Comparison of ENCODE assay signal across 8 mouse cellular contexts in the genomic region with DNA sequence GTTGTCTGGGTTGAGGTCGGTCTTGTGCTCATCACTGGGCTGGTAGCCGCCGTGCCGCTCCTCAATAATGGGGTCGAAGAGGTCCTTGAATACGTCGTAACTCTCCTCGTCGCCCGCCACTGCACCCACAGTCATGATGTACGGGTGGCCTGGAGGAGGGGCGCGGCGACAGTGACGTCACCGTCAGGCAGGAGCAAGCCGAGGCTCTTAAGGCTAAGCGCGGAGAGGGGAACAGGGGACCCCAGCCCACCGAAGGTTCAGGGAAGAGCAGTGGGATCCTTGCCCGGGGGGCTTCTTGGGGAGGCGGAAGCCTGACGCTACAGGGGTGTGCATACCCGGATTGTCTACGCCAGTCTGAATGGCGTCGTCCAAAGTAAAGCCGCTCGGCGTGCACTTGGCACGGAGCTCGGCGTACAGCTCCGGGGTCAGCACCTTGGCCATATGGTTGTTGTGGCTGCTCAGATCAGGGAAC. TPM values are rescaled to one million over a fixed set of nuclear protein-coding genes. Genes with fewer than 3 reads are reported as not detected.
DNase-seq lines count a peak whose midpoint lies in the region; ATAC-seq and TF ChIP-seq lines count a peak whose summit lies in the region.

No protein-coding gene starts in this region.

- DNase-seq in left cerebral cortex, adult 18-20 months (ENCODE audit: low spot score in 2 of 2): peak; percentile 81 to 82
- no peak for DNase-seq in left cerebral cortex, adult 11 months (ENCODE audit: low spot score)
- peak; percentile 87 to 89 for DNase-seq in cerebellum, postnatal 14 days
- peak; percentile 77 to 80 for DNase-seq in heart, adult 2 months
- DNase-seq in liver, embryonic 13.5 days: no peak
- DNase-seq in natural killer cell, adult 2 months (ENCODE audit: low spot score in 2 of 2): peak; percentile 36 to 43
- peak; percentile 64 to 70 for DNase-seq in thymus, postnatal 36 days

- peak overlapping the region; percentile 92 for H3K4me2 ChIP-seq in kidney, embryonic 14.5 days (replicated peaks; ENCODE audit: low read depth, low read length)
- peak overlapping the region; percentile 69 for H3K4me2 ChIP-seq in liver, embryonic 13.5 days

- peaks cover 12% of the 10 kb centered on the region for H3K4me1 ChIP-seq in heart, adult 2 months (ENCODE audit: control insufficient read depth, insufficient read depth, low read length)
- H3K4me1 ChIP-seq in kidney, embryonic 14.5 days (ENCODE audit: control insufficient read depth, insufficient read depth, low read length): peaks cover 28% of the 10 kb centered on the region
- peaks cover 55% of the 10 kb centered on the region for H3K4me1 ChIP-seq in liver, embryonic 13.5 days (replicated peaks)

- TF ChIP-seq CTCF in heart, adult 2 months (IDR thresholded peaks at IDR 0.05): no peak

- intact Hi-C loops in heart, adult 2 months (cut with DNase I): no loop called here

- peak overlapping the region; percentile 99 for H3K27ac ChIP-seq in heart, adult 2 months
- H3K27ac ChIP-seq in kidney, embryonic 14.5 days (ENCODE audit: low read depth, low read length): no peak overlapping the region
- H3K27ac ChIP-seq in liver, embryonic 13.5 days: no peak overlapping the region

- peak overlapping the region; percentile 67 for H3K4me3 ChIP-seq in heart, adult 2 months
- peak overlapping the region; percentile 60 for H3K4me3 ChIP-seq in kidney, embryonic 14.5 days (ENCODE audit: low read length)
- H3K4me3 ChIP-seq in liver, embryonic 13.5 days (replicated peaks): peak overlapping the region; percentile 54

- H3K79me2 ChIP-seq in heart, adult 2 months (replicated peaks; ENCODE audit: control insufficient read depth, insufficient read depth, low read length): no peaks in the 10 kb centered on the region

- no peak for TF ChIP-seq POLR2A in heart, adult 2 months (IDR thresholded peaks at IDR 0.05; ENCODE audit: insufficient read depth, low read depth, low read length)

- H3K36me3 ChIP-seq in heart, adult 2 months (ENCODE audit: control insufficient read depth, insufficient read depth, low read length): no peaks in the 10 kb centered on the region
- no peaks in the 10 kb centered on the region for H3K36me3 ChIP-seq in kidney, embryonic 14.5 days (ENCODE audit: control insufficient read depth, insufficient read depth, low read length)
- no peaks in the 10 kb centered on the region for H3K36me3 ChIP-seq in liver, embryonic 13.5 days

- H3K9ac ChIP-seq in heart, adult 2 months (ENCODE audit: low read depth, low read length): peak overlapping the region; percentile 79
- H3K9ac ChIP-seq in kidney, embryonic 14.5 days (ENCODE audit: low read depth, low read length): peak overlapping the region; percentile 54
- peak overlapping the region; percentile 41 for H3K9ac ChIP-seq in liver, embryonic 13.5 days

- no peaks in the 10 kb centered on the region for H3K9me3 ChIP-seq in kidney, embryonic 14.5 days (ENCODE audit: control insufficient read depth, low read length)
- H3K9me3 ChIP-seq in liver, embryonic 13.5 days (replicated peaks): no peaks in the 10 kb centered on the region

- ATAC-seq in kidney, embryonic 14.5 days (ENCODE audit: low FRiP score, low TSS enrichment): peak; percentile 22; the same call in 1 of the 2 replicates
- ATAC-seq in liver, embryonic 13.5 days (ENCODE audit: low read depth): no peak

- no peak for TF ChIP-seq EP300 in heart, adult 2 months (IDR thresholded peaks at IDR 0.05; ENCODE audit: insufficient read depth, low read depth, low read length)

- no peaks in the 10 kb centered on the region for H3K27me3 ChIP-seq in heart, adult 2 months (ENCODE audit: control insufficient read depth, insufficient read depth, low read length)
- peaks cover 42% of the 10 kb centered on the region for H3K27me3 ChIP-seq in kidney, embryonic 14.5 days (ENCODE audit: control insufficient read depth, insufficient read depth, low read length)
- H3K27me3 ChIP-seq in liver, embryonic 13.5 days: peaks cover 75% of the 10 kb centered on the region

- under 1% methylated on average over 34 of the region's 34 CpGs for WGBS in heart, adult 2 months
- WGBS in kidney, embryonic 14.5 days: under 1% methylated on average over 34 of the region's 34 CpGs
- 1% methylated on average over 34 of the region's 34 CpGs for WGBS in liver, embryonic 13.5 days (ENCODE audit: insufficient replicate concordance)

RNA-seq across cellular contexts. Expression of a gene that starts 0.7 kb away (rescaled TPM):
- 1,000 to 10,000 TPM; 1,960 to 1,962 TPM for total RNA-seq in left cerebral cortex, adult 18-20 months (2021)
- 10 to 100 TPM; 65.3 to 81.4 TPM for total RNA-seq in heart, adult 2 months (2021)
- 115 and 120 TPM in 2 replicates for polyA plus RNA-seq in heart, adult 2 months (2012; rRNA removed)
- polyA plus RNA-seq in kidney, embryonic 14.5 days (2014; fragmentation: Nextera tagmentation; extraction: Ambion mirVana): 81.5 and 88.5 TPM in 2 replicates
- 42.2 and 45.1 TPM in 2 replicates for polyA plus RNA-seq in liver, embryonic 13.5 days (2015; fragmentation: Nextera tagmentation; extraction: Ambion mirVana)

RNA-seq across cellular contexts. Expression of a gene that starts 6.4 kb away (rescaled TPM):
- 10 to 100 TPM; 15.5 to 21.0 TPM for total RNA-seq in left cerebral cortex, adult 18-20 months (2021)
- 1 to 10 TPM; 4.5 to 5.4 TPM for total RNA-seq in heart, adult 2 months (2021)
- polyA plus RNA-seq in heart, adult 2 months (2012; rRNA removed): 7.6 and 11.8 TPM in 2 replicates
- polyA plus RNA-seq in kidney, embryonic 14.5 days (2014; fragmentation: Nextera tagmentation; extraction: Ambion mirVana): 6.7 and 11.9 TPM in 2 replicates
- 13.2 and 14.7 TPM in 2 replicates for polyA plus RNA-seq in liver, embryonic 13.5 days (2015; fragmentation: Nextera tagmentation; extraction: Ambion mirVana)

RNA-seq across cellular contexts. Expression of a gene that starts 41.6 kb away (rescaled TPM):
- 10 to 100 TPM; 61.7 to 62.1 TPM for total RNA-seq in left cerebral cortex, adult 18-20 months (2021)
- total RNA-seq in heart, adult 2 months (2021): 10 to 100 TPM; 18.8 to 22.8 TPM
- 9.8 and 15.9 TPM in 2 replicates for polyA plus RNA-seq in heart, adult 2 months (2012; rRNA removed)
- polyA plus RNA-seq in kidney, embryonic 14.5 days (2014; fragmentation: Nextera tagmentation; extraction: Ambion mirVana): 45.2 and 49.7 TPM in 2 replicates
- 22.4 and 23.1 TPM in 2 replicates for polyA plus RNA-seq in liver, embryonic 13.5 days (2015; fragmentation: Nextera tagmentation; extraction: Ambion mirVana)

RNA-seq across cellular contexts. Expression of a gene that starts 41.6 kb away (rescaled TPM):
- total RNA-seq in left cerebral cortex, adult 18-20 months (2021): 10 to 100 TPM; 36.6 to 39.1 TPM
- 10 to 100 TPM; 32.0 to 36.3 TPM for total RNA-seq in heart, adult 2 months (2021)
- polyA plus RNA-seq in heart, adult 2 months (2012; rRNA removed): 31.4 and 31.7 TPM in 2 replicates
- 63.1 and 63.4 TPM in 2 replicates for polyA plus RNA-seq in kidney, embryonic 14.5 days (2014; fragmentation: Nextera tagmentation; extraction: Ambion mirVana)
- polyA plus RNA-seq in liver, embryonic 13.5 days (2015; fragmentation: Nextera tagmentation; extraction: Ambion mirVana): 28.8 and 30.6 TPM in 2 replicates

Comparison
In these comparisons a context has a peak if more than half of its experiments do, and no peak if none do; other contexts are left out.
1. DNase-seq: peak in left cerebral cortex, adult 18-20 months (2 of 2), cerebellum, postnatal 14 days (2 of 2), heart, adult 2 months (2 of 2), natural killer cell, adult 2 months (2 of 2) and thymus, postnatal 36 days (2 of 2); none in left cerebral cortex, adult 11 months (single experiment) and liver, embryonic 13.5 days (single experiment).
2. Peak in every context shown above with its lines, with median percentiles within 50 percentile points of each other: H3K4me3 ChIP-seq and H3K9ac ChIP-seq.